Mouse (Mus musculus): ENCODE measurements around the gene Asrgl1. TPM values are rescaled to one million over a fixed set of nuclear protein-coding genes. Genes with fewer than 3 reads are reported as not detected.

Asrgl1 gene
- total RNA-seq, 2 experiments from 2014 or later = 134 to 142 TPM

DNA sequence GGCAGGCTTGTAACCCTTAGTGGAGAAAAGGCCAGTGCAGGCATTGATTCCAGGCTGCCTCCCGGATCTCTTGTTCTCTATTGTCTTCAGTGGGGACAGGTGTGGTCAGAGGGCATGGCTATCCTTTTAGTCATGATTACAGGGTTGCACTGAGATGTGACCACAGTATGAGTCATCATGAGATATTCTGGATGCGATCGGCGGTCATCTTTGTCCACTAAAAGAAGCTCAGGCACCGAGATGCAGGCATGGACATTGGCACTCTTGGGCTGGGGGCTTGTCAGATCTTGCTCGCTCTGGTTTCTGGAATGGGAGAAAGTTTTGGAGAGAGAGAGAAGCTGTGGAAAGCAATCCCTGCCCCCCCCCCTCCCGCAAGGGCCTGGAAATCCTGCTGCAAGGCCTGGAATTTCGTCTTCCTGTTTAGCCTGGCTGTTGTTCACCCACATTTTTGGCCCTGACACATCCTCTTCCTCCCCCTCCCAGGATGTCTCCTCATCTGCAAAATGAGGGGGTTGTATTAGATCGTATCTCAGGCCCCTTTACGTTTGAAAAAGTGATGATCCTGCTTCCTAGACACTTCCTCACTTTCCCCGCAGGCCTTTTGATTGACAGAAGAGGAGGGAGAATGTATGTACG lies 61.5 kb downstream of the Asrgl1 start:
- no peak for DNase-seq (ENCODE audit: low spot score in 2 of 2)

DNA sequence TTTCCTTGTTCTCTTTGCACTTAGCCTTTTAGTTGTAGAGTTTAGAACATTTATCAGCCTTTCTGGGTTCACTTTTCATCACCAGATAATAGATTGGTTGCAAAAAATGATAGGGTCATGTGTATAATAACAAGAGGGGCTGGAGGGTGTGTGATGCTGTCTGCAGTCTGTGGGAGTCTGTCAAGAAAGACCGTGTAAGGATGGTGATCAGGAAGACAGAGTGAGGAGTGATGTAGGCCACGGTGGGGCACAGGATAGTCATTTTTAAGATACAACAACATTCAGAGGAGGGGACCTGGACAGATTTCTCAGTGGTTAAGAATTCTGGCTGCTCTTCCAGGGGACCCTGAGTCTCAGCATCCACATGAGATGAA lies 63.3 kb downstream of the Asrgl1 start:
- DNase-seq (ENCODE audit: low spot score in 2 of 2) = no peak

DNA sequence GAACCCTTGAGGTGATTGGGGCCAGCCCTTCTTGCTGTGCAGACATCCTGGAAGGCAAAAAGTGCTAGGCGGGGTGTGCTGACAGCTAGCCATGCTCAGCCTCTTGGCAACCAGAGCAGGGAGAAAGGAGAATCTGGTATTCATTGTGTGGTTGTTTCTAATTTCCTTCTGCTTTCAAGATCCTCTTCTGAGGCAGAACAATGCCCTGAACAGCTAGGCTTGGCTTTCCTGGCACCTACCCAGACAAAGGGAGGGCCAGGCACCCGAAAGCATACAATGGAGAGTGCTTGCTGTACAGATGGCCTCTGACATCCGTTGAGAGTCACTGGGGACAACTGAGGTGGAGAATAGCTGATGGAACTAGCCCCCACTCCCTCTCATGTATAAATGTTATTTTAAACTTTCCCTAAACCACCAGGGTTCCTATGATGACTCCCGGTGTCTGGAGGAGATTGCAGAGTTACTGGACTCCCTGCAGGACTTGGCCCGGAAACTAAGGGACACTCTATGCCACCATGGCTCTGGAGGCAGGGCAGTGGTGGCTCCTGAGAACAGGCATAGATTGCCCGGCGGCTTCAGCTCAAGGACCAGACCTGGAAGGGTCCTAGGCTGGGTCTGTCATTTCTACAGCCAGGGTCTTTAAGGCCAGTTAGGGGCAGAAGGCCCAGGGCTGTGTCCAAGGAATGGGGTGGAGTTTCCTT lies 63.8 kb downstream of the Asrgl1 start:
- peak in 1 of 2 experiments; percentile 47 for DNase-seq (ENCODE audit: low spot score in 2 of 2)

DNA sequence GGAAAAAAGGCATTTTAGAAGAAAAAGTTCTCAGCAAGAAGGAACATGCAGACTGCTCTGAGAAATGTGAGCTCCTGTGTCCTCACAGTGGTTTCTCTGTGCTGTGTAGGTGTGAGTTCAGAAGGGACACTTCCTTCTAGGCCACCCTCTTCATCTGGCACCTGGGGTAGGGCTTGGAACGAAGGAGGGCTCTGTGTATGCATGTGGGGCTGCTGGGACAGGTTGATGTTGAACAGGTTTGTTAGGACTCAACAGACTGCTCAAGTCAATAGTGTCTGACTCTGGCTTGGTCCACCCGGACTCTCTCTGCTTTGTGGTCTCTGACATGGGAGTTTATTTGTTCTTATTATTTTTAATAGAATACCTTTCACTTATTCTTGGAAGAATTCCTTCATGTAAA lies 65.1 kb downstream of the Asrgl1 start:
- no peak for DNase-seq (ENCODE audit: low spot score in 2 of 2)

DNA sequence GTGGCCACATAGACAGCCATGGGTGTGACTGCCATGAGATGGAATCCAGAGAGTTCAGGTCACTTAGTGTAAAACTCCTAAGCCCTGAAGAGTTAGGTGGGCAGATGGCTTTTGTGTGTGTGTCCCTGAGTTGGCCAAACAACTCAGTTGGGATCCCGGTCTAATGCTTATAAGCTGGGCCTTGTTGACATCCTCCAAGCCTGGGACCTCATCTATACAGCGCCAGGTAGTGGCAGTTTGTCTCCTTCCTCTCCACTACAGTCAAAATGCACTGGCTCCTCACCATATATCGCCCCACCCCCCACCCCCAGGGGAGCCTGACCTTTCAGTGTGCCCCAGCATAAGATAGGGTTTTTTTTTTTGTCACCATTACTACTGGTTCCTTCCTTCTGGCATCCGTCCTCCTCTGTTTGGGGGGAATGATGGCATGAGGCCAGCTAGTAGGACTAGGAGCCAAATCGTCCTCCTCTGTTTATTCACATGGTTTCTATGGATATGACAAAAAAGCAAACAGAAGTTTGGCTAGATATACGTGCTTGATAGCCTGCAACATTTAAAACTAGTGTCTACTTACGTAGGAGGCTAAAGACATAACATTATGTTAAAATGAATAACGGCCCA lies 65.6 kb downstream of the Asrgl1 start:
- DNase-seq (ENCODE audit: low spot score in 2 of 2) = peak in 1 of 2 experiments; percentile 42

DNA sequence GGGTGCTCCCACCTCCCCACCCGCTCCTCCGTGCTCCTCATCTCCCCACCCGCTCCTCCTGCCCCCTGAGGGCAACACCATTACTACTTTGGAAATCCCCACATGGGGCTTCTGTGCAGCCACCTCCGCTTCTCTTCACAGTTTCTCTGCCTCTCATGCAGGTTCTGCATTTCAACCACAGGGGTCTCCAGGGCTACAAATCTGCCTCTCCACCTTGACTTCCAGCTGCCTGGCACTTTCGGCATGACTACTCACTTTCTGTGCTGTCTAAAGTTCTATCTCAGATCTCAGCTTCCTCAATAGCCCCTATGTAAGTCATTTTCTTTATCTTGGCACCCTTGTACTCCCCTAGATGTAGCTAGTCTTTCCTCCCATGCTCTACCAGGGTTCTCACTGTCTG lies 68.1 kb downstream of the Asrgl1 start:
- no peak for DNase-seq (ENCODE audit: low spot score in 2 of 2)

DNA sequence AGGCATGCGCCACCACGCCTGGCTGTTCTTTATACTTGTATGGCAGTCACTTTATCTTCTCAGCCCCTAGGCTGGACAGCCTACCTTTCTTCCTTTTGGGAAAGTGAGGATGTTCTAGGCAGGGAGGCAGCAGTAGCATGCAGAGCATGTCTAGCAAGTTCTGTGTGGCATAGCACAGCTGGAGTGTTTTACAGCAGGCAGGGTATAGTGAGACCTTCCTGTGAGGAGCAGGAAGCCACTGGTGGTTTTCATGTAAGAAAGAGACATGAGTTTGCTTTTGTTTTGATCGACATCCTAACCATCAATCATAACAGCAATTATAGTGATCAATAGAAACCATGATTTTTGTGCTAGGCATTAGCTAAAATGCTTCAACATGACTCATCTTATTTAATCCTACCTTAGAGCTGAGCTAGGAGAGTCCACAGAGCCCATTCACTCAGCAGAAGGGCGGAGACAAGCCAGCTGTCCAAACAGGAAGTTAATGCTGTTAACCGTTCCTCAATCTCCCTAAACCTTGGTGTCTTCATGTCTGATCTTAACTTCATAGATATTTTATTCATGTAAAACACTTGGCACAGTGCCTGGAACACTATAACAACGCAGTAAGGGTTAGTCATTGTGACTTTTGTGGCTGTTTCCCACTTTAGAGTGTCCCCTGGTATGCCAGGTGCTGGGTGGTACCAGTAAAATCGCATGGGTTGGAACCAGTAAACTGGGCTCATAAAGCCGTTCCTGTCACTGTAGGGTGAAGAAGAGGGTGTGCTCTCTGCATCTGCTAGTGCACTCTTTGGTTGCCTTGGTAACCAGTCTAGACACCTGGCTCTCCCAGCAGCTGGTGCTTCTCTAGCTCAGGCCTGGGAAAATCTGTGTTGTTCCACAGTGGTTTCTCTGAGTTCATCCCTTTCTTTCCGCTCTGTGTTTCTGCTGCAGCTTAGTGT lies 69.5 kb downstream of the Asrgl1 start:
- DNase-seq (ENCODE audit: low spot score in 2 of 2) = peak; percentile 27 to 31

DNA sequence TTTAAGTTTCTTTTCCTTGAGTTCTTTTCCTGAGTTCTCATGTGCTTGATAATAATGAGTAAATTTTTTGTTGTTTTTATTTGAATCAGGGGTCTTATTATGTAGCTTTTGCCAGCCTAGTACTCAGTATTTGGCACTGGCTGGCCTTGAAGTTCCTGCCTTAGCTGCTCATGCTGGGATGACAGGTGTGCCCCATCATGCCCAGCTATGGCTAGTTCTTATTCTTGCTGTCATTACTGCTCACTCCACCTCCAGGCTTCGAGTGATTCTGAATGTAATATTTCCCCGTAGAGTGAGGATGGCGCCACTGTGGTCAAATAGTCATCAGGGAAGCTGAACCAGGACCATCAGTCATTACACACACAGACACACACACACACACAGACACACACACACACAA lies 71.6 kb downstream of the Asrgl1 start:
- DNase-seq (ENCODE audit: low spot score in 2 of 2) = no peak

DNA sequence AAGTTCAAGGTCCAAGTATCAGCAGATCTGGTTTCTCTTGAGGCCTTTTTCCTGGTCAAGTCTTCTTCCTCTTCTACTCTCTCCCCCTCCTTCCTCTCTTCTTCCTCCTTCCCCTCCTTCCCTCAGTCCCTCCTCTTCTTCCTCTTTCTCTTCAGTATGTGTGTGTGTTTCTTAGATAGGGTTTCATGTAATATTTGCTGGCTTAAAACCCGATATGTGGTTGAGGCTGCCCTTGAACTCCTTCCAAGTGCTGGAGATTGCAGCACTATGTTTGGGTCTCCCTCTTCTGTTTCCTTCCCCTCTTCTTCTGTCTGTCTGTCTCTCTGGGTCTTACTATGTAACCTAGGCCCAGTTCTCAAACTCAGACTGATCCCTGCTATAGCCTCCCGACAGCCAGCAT lies 72.6 kb downstream of the Asrgl1 start:
- DNase-seq (ENCODE audit: low spot score in 2 of 2) = no peak

DNA sequence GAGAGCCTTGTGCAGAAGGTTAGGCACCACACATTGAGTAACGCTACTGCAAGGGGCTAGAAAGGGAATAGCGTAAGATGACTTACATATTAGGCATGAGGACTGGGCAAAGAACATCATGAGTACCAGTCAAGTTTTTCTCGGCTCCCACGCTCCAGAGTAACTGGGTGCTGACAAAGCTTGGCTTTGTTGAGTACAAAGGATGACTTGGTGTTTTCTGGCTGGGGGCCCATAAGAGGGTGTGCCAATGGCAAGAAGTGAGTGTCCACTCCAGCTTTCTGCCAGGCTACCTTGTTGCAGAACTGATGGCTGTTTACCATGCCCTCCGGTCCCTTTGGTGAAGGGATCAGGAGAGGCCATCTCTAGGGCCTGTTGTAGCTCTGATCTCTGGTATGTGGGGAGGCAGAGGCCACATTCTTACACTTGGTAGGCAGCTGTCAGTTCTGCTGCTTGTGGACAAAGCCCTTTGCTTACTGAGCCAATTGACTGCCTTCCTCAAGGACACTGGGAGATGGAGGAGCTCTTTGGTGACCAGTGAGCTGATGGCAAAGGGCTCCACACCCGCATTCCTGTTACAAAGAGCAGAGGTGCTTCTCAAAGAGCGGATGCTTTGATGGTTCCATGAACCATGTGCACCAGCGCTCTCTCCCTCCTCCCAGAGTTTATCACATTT lies 74.1 kb downstream of the Asrgl1 start:
- DNase-seq (ENCODE audit: low spot score in 2 of 2) = no peak

DNA sequence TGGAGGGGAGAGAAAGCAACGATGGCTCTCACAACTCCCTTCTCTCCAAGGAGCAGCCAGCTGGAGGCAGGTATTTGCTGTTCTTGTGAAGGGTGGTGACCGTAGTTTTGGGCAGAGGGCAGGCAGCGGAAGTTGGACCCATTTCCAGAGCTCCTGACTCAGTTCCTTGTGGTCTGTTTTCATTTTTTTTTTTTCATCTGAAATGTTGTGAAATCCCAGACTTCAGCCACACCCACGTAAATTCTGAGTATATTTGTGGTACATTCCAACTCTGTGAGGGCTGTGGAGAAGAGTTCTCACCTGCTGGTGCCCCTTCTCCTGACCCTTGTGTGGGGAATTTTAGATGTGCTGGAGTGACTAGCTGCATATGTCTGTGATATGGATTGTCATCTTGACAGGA lies 75.3 kb downstream of the Asrgl1 start:
- DNase-seq (ENCODE audit: low spot score in 2 of 2) = no peak

Other genes with a start within 250 kb of the Asrgl1 start
- gene 1810009A15Rik, start 246.8 kb downstream of the Asrgl1 start, total RNA-seq (2021) = 10 to 100 TPM; 24.4 to 26.1 TPM
- gene Gm49416, start 246.7 kb downstream of the Asrgl1 start, total RNA-seq (2021) = 1 to 10 TPM in 1 of 2 experiments, not detected in 1; 1.1 TPM
- gene Ints5, start 242.6 kb downstream of the Asrgl1 start, total RNA-seq (2021) = 10 to 100 TPM; 22.0 to 25.4 TPM
- gene Ganab, start 237.6 kb downstream of the Asrgl1 start, total RNA-seq (2021) = 100 to 1,000 TPM; 111 to 114 TPM
- gene B3gat3, start 215.3 kb downstream of the Asrgl1 start, total RNA-seq (2021) = 100 to 1,000 TPM; 144 to 149 TPM
- 1 to 10 TPM; 3.2 to 4.0 TPM for gene Rom1, start 206.3 kb downstream of the Asrgl1 start, total RNA-seq (2021)
- gene Eml3, start 206.1 kb downstream of the Asrgl1 start, total RNA-seq (2021) = 10 to 100 TPM; 11.3 to 11.7 TPM
- gene Mta2, start 193.8 kb downstream of the Asrgl1 start, total RNA-seq (2021) = 10 to 100 TPM; 52.4 to 56.6 TPM
- 10 to 100 TPM; 15.0 to 17.3 TPM for gene Tut1, start 181.8 kb downstream of the Asrgl1 start, total RNA-seq (2021)
- gene Eef1g, start 168.6 kb downstream of the Asrgl1 start, total RNA-seq (2021) = 100 to 1,000 TPM; 198 to 230 TPM
- 10 to 100 TPM; 20.7 to 22.5 TPM for gene Ahnak, start 146.4 kb downstream of the Asrgl1 start, total RNA-seq (2021)
- gene Scgb1a1, start 47.7 kb downstream of the Asrgl1 start, total RNA-seq (2021) = not detected

All from layer of hippocampus, postnatal 14 days (tissue).